Mouse (Mus musculus) embryonic facial prominence, embryonic 11.5 days (tissue): ENCODE data around the gene Ap4b1. TPM values are rescaled to one million over a fixed set of nuclear protein-coding genes. Genes with fewer than 3 reads are reported as not detected.

ENCODE experiments used
- ATAC-seq: fragments of 200-750 bp; cut with Nextera tagmentation; replicated peaks from 2 replicates; pipeline ENCODE4 v1.8.0; 2017; ENCODE audit warnings: low read depth; ENCODE audit not compliant: insufficient number of reproducible peaks, low FRiP score, low TSS enrichment
- DNase-seq: peaks from one replicate; pipeline ENCODE4 v3.0.0-alpha.2; 2015; ENCODE audit warnings: low spot score
- H3K27ac ChIP-seq: fragments of 300-500 bp; sonication (generic); replicated peaks from 2 replicates; pipeline ENCODE4 v1.5.1; 2014; ENCODE audit warnings: mild to moderate bottlenecking, low read depth, low read length, control low read depth
- H3K27me3 ChIP-seq: fragments of 300-500 bp; sonication (generic); 2 replicates; pipeline ENCODE4 v1.6.1; 2014; ENCODE audit warnings: mild to moderate bottlenecking, low read length, moderate library complexity, mixed read lengths; ENCODE audit not compliant: control insufficient read depth, insufficient read depth
- H3K36me3 ChIP-seq: fragments of 300-500 bp; sonication (generic); replicated peaks from 2 replicates; pipeline ENCODE4 v1.6.1; 2014; ENCODE audit warnings: low read depth, mild to moderate bottlenecking, low read length, moderate library complexity, mixed read lengths; ENCODE audit not compliant: control insufficient read depth, insufficient read depth
- H3K4me1 ChIP-seq: fragments of 300-500 bp; sonication (generic); 2 replicates; pipeline ENCODE4 v1.6.1; 2014; ENCODE audit warnings: low read length, mixed read lengths; ENCODE audit not compliant: control insufficient read depth, insufficient read depth
- H3K4me2 ChIP-seq: fragments of 300-500 bp; sonication (generic); 2 replicates; pipeline ENCODE4 v1.6.1; 2014; ENCODE audit warnings: low read depth, mild to moderate bottlenecking, control low read depth, low read length, moderate library complexity
- H3K4me3 ChIP-seq: fragments of 300-500 bp; sonication (generic); 2 replicates; pipeline ENCODE4 v1.5.1; 2014; ENCODE audit warnings: low read depth, low read length, control low read depth
- H3K9ac ChIP-seq: fragments of 300-500 bp; sonication (generic); replicated peaks from 2 replicates; pipeline ENCODE4 v1.6.1; 2014; ENCODE audit warnings: mild to moderate bottlenecking, control low read depth, low read length
- H3K9me3 ChIP-seq: fragments of 300-500 bp; sonication (generic); replicated peaks from 2 replicates; pipeline ENCODE4 v1.6.1; 2016; ENCODE audit warnings: mild to moderate bottlenecking, low read length, inconsistent platforms, mixed read lengths; ENCODE audit not compliant: control insufficient read depth
- WGBS: fragments of 180-500 bp; shearing (Covaris S2); extraction: QIAGEN DNeasy Blood & Tissue Kit; methylation state at CpG from one replicate; pipeline ENCODE4 v1.1.7; 2014; 5-methylcytosine and 5-hydroxymethylcytosine counted together
- polyA plus RNA-seq: library from polyadenylated mRNA; unstranded; fragments of >200 nt; fragmentation: Nextera tagmentation; extraction: Ambion mirVana; gene quantifications from 2 replicates; pipeline ENCODE4 v1.2.1, GENCODE M21; 2014

The Ap4b1 gene
- 22.8 and 26.5 TPM in 2 replicates for polyA plus RNA-seq

- DNase-seq (peak; percentile 96), ATAC-seq (peak; percentile 96)
- Histone ChIP-seq H3K9me3 (no peaks in the 10 kb centered on the region), H3K36me3 (peaks cover 2% of the 10 kb centered on the region; the same call in 1 of the 2 replicates), H3K4me3 (peak within 1 kb of the TSS; percentile 84), H3K27me3 (no peaks in the 10 kb centered on the region), H3K4me2 (peak within 1 kb of the TSS; percentile 69), H3K9ac (peak within 1 kb of the TSS; percentile 87), H3K27ac (peak within 1 kb of the TSS; percentile 75), H3K4me1 (no peaks in the 10 kb centered on the region)
- under 1% methylated on average over 58 of the region's 70 CpGs for WGBS
Measured at GRCm38 (mm10) chr3:103808891-103809798, at the start of gene Ap4b1, which contains the start of the genes Dclre1b and Gm43064. Gene Ap4b1 (plus strand): TSS chr3:103809520. Gene Dclre1b (minus strand): TSS chr3:103809444. Gene Gm43064 (plus strand): TSS chr3:103809573.

DNA sequence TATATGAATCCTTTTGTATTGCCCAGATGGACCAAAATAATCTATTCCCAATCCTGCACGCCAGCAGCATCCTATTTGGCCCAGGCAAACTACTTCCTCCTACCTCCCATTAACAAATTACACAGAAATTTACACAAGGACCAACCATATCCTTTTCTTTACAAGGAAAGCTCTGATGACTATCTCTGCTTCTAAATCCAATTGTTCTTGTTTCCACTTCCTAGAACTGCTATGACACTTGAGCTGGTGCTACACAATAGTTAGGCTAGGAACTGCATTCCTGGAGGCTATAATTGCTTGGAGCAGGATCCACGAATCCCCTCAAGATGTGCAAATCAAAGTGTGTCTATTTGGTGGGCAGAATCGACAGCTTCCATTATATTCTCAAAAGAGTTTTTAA lies 42.5 kb upstream of the Ap4b1 start:
- no peaks in the 10 kb centered on the region for H3K4me1 ChIP-seq
- H3K27ac ChIP-seq = no peak overlapping the region
- no peak overlapping the region for H3K4me3 ChIP-seq
- no peaks in the 10 kb centered on the region; the same call in 1 of the 2 replicates for H3K36me3 ChIP-seq
- no peaks in the 10 kb centered on the region for H3K27me3 ChIP-seq
- WGBS = 74% methylated on average over 3 of the region's 3 CpGs
- DNase-seq (no peak), ATAC-seq (no peak)
- no peak overlapping the region for H3K4me2 ChIP-seq
- no peaks in the 10 kb centered on the region for H3K9me3 ChIP-seq
- H3K9ac ChIP-seq = no peak overlapping the region

DNA sequence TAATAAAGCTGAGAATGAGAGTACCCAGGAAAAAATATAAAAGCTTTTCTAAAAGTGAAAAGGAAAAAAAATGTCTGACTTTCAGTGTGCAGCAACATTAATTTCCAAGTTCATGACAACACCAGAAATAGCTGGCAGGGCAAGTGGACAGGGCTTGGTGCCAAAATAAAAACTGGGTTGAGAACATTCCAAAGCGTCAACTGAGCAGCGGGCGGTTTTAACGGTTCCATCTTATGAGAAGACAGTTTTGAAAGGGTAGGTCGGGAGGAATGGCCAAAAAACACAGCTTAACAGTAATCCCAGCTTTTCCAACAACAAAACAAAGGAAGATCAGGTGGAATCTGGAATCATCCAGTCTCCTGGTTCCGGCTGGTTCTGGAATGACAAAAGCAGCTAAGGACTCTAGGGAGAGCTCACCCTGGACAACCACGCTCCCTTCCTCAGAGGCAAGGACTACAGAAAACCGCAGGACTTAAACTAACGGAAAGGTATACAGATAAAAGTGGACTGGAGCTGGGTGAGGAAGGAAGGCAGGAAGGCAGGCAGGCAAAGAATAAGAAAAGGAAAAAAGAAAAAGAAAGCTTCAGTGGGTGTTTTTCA lies 37.7 kb upstream of the Ap4b1 start:
- H3K36me3 ChIP-seq = no peaks in the 10 kb centered on the region
- H3K27me3 ChIP-seq = no peaks in the 10 kb centered on the region
- no peaks in the 10 kb centered on the region for H3K9me3 ChIP-seq
- no peaks in the 10 kb centered on the region for H3K4me1 ChIP-seq
- DNase-seq (no peak), ATAC-seq (no peak)
- H3K4me3 ChIP-seq = no peak overlapping the region
- WGBS = 85% methylated on average over 9 of the region's 9 CpGs
- no peak overlapping the region for H3K4me2 ChIP-seq
- H3K27ac ChIP-seq = no peak overlapping the region
- no peak overlapping the region for H3K9ac ChIP-seq

- no peaks in the 10 kb centered on the region for H3K4me1 ChIP-seq
- no peaks in the 10 kb centered on the region for H3K9me3 ChIP-seq
- no peak overlapping the region for H3K27ac ChIP-seq
- WGBS = 91% methylated on average over 4 of the region's 4 CpGs
- no peaks in the 10 kb centered on the region for H3K27me3 ChIP-seq
- H3K4me3 ChIP-seq = no peak overlapping the region
- no peak overlapping the region for H3K4me2 ChIP-seq
- DNase-seq (no peak), ATAC-seq (no peak)
- peaks cover 5% of the 10 kb centered on the region; the same call in 1 of the 2 replicates for H3K36me3 ChIP-seq
- no peak overlapping the region for H3K9ac ChIP-seq
Measured at GRCm38 (mm10) chr3:103772846-103773245, 36.5 kb upstream of the Ap4b1 start.

DNA sequence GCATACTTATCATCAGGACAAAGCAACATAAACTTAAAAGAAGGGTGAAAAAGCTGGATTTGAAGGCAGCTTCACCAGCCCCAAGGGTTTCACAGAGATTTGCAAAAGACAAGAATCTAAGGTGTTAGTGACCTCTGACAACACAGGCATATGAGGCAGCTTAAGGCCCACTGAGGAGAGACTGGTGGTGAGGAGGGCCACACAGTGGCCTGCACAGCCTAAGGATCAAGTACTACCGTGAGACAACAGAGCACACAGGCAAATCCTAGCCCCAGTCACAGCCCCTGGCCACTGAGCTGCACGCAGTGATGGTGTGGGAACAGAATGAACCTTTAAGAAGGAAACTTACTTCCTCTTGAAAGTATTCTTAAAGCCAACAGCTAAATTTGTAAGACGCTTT lies 35.8 kb upstream of the Ap4b1 start:
- 77% methylated on average over 3 of the region's 3 CpGs for WGBS
- Histone ChIP-seq H3K27me3 (no peaks in the 10 kb centered on the region), H3K9ac (no peak overlapping the region), H3K27ac (no peak overlapping the region), H3K4me1 (no peaks in the 10 kb centered on the region), H3K36me3 (peaks cover 5% of the 10 kb centered on the region; the same call in 1 of the 2 replicates), H3K4me2 (no peak overlapping the region), H3K4me3 (no peak overlapping the region), H3K9me3 (no peaks in the 10 kb centered on the region)
- ATAC-seq (no peak), DNase-seq (no peak)

DNA sequence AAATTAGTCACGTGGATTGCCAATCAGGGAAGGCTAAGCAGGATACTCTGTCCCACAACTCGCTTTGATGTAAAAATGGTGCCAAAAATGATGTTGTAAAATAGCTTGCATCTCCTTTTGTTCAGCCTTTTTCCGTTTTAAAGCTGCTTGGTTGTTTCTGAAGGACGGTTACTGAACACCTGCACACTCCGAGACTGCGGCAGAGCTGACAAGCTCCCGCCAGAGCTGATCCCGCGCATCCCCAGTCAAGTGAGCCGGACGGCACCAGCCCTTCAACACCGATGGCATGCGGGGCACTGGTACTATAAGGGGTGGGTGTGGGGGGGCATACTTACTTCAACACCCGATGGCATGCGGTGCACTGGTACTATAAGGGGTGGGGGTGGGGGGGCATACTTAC lies 35.3 kb upstream of the Ap4b1 start:
- Histone ChIP-seq H3K36me3 (peaks cover 5% of the 10 kb centered on the region; the same call in 1 of the 2 replicates), H3K4me1 (no peaks in the 10 kb centered on the region), H3K9me3 (no peaks in the 10 kb centered on the region), H3K27me3 (no peaks in the 10 kb centered on the region), H3K4me3 (no peak overlapping the region), H3K9ac (no peak overlapping the region), H3K4me2 (no peak overlapping the region), H3K27ac (no peak overlapping the region)
- DNase-seq = no peak
- no peak for ATAC-seq
- WGBS = 90% methylated on average over 15 of the region's 15 CpGs

- WGBS = 92% methylated on average over 11 of the region's 11 CpGs
- no peak overlapping the region for H3K4me3 ChIP-seq
- ATAC-seq = no peak
- H3K4me1 ChIP-seq = no peaks in the 10 kb centered on the region
- H3K9me3 ChIP-seq = no peaks in the 10 kb centered on the region
- no peak for DNase-seq
- H3K27ac ChIP-seq = no peak overlapping the region
- H3K4me2 ChIP-seq = no peak overlapping the region
- no peak overlapping the region for H3K9ac ChIP-seq
- H3K36me3 ChIP-seq = peaks cover 5% of the 10 kb centered on the region; the same call in 1 of the 2 replicates
- H3K27me3 ChIP-seq = no peaks in the 10 kb centered on the region
Measured at GRCm38 (mm10) chr3:103777940-103778339, 31.4 kb upstream of the Ap4b1 start.

DNA sequence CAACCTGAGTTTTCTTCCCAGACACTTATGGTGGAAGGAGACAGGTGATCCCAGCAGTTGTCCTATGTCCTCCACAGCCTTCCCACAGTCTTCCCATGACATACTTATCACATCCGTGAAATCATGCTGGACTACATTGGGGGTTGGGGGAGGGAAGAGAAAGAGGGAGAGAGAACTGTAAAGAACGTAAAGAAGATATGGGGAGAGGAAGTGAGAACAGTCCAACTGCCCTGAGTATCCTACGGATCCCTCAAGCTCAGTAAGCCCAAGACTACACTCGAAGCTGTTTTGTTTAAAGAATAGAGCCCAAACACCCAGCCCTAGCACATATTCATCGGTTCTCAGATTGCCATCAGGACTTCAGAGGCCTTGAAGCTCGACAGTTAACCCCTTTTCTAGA lies 30.7 kb upstream of the Ap4b1 start:
- WGBS = 81% methylated on average over 6 of the region's 6 CpGs
- ATAC-seq = no peak
- no peak overlapping the region for H3K27ac ChIP-seq
- no peak overlapping the region for H3K4me3 ChIP-seq
- H3K36me3 ChIP-seq = peaks cover 5% of the 10 kb centered on the region; the same call in 1 of the 2 replicates
- H3K4me2 ChIP-seq = no peak overlapping the region
- H3K4me1 ChIP-seq = no peaks in the 10 kb centered on the region
- no peak for DNase-seq
- H3K9ac ChIP-seq = no peak overlapping the region
- no peaks in the 10 kb centered on the region for H3K9me3 ChIP-seq
- no peaks in the 10 kb centered on the region for H3K27me3 ChIP-seq
